Mouse (Mus musculus) hindbrain, embryonic 15.5 days (tissue): Measurements from ENCODE around the gene Tldc1. TPM values are rescaled to one million over a fixed set of nuclear protein-coding genes. Genes with fewer than 3 reads are reported as not detected.

Experiments used
- ATAC-seq: fragments of 200-750 bp; cut with Nextera tagmentation; 2 replicates; pipeline ENCODE4 v1.8.0; 2017; ENCODE audit warnings: low read depth, moderate number of reproducible peaks, moderate TSS enrichment; ENCODE audit not compliant: low FRiP score
- H3K27ac ChIP-seq: fragments of 300-500 bp; sonication (generic); replicated peaks from 2 replicates; pipeline ENCODE4 v1.5.1; 2015; ENCODE audit warnings: mild to moderate bottlenecking, inconsistent platforms
- H3K27me3 ChIP-seq: fragments of 300-500 bp; sonication (generic); 2 replicates; pipeline ENCODE4 v1.6.1; 2015; ENCODE audit warnings: control low read depth, inconsistent platforms
- H3K36me3 ChIP-seq: fragments of 300-500 bp; sonication (generic); 2 replicates; pipeline ENCODE4 v1.6.1; 2015; ENCODE audit warnings: control low read depth, inconsistent platforms
- H3K4me1 ChIP-seq: fragments of 300-500 bp; sonication (generic); replicated peaks from 2 replicates; pipeline ENCODE4 v1.6.1; 2015; ENCODE audit warnings: control low read depth, inconsistent platforms
- H3K4me2 ChIP-seq: fragments of 300-500 bp; sonication (generic); 2 replicates; pipeline ENCODE4 v1.6.1; 2015; ENCODE audit warnings: moderate library complexity, mild to moderate bottlenecking, inconsistent platforms
- H3K4me3 ChIP-seq: fragments of 300-500 bp; sonication (generic); 2 replicates; pipeline ENCODE4 v1.5.1; 2015; ENCODE audit warnings: mild to moderate bottlenecking, inconsistent platforms
- H3K9ac ChIP-seq: fragments of 300-500 bp; sonication (generic); 2 replicates; pipeline ENCODE4 v1.6.1; 2015; ENCODE audit warnings: inconsistent platforms
- H3K9me3 ChIP-seq: fragments of 300-500 bp; sonication (generic); 2 replicates; pipeline ENCODE4 v1.6.1; 2016; ENCODE audit warnings: control low read depth, inconsistent platforms
- WGBS: fragments of 180-500 bp; shearing (Covaris S2); methylation state at CpG from one replicate; pipeline ENCODE4 v1.1.7; 2015; 5-methylcytosine and 5-hydroxymethylcytosine counted together
- polyA plus RNA-seq: library from polyadenylated mRNA; unstranded; fragments of >200 nt; fragmentation: Nextera tagmentation; extraction: Ambion mirVana; gene quantifications from 2 replicates; pipeline ENCODE4 v1.2.1, GENCODE M21; 2015

Tldc1 gene
- polyA plus RNA-seq, 1 experiment from 2014 or later = 13.2 TPM

GRCm38 (mm10) chr8:119783579-119783978 lies 5.4 kb upstream of the Tldc1 start:
- Histone ChIP-seq H3K9ac (no peak overlapping the region), H3K4me2 (no peak overlapping the region), H3K4me3 (no peak overlapping the region), H3K36me3 (no peaks in the 10 kb centered on the region), H3K27me3 (no peaks in the 10 kb centered on the region), H3K4me1 (peaks cover 18% of the 10 kb centered on the region), H3K9me3 (no peaks in the 10 kb centered on the region), H3K27ac (no peak overlapping the region)
- whole genome bisulfite sequencing = 76% methylated on average over 6 of the region's 6 CpGs
- no peak for ATAC-seq

- no peak overlapping the region for H3K27ac ChIP-seq
- no peaks in the 10 kb centered on the region for H3K36me3 ChIP-seq
- 5% methylated on average over 5 of the region's 5 CpGs for WGBS
- peaks cover 22% of the 10 kb centered on the region for H3K4me1 ChIP-seq
- H3K9ac ChIP-seq = no peak overlapping the region
- H3K4me3 ChIP-seq = no peak overlapping the region
- ATAC-seq = no peak
- no peaks in the 10 kb centered on the region for H3K27me3 ChIP-seq
- H3K9me3 ChIP-seq = no peaks in the 10 kb centered on the region
- H3K4me2 ChIP-seq = no peak overlapping the region
Observed at GRCm38 (mm10) chr8:119782715-119783114, 4.5 kb upstream of the Tldc1 start.

- H3K9ac ChIP-seq = no peak overlapping the region
- H3K27ac ChIP-seq = no peak overlapping the region
- H3K27me3 ChIP-seq = no peaks in the 10 kb centered on the region
- no peaks in the 10 kb centered on the region for H3K9me3 ChIP-seq
- no peaks in the 10 kb centered on the region for H3K36me3 ChIP-seq
- no peak overlapping the region for H3K4me3 ChIP-seq
- H3K4me2 ChIP-seq = no peak overlapping the region
- no peak for ATAC-seq
- H3K4me1 ChIP-seq = peaks cover 33% of the 10 kb centered on the region
- WGBS = 74% methylated on average over 4 of the region's 4 CpGs
Observed at GRCm38 (mm10) chr8:119781086-119781840, 3.0 kb upstream of the Tldc1 start.

- H3K4me1 ChIP-seq = peaks cover 26% of the 10 kb centered on the region
- H3K4me2 ChIP-seq = no peak overlapping the region
- no peaks in the 10 kb centered on the region for H3K27me3 ChIP-seq
- ATAC-seq = no peak
- no peaks in the 10 kb centered on the region for H3K36me3 ChIP-seq
- no peak overlapping the region for H3K4me3 ChIP-seq
- 85% methylated on average over 9 of the region's 9 CpGs for WGBS
- H3K9ac ChIP-seq = no peak overlapping the region
- no peak overlapping the region for H3K27ac ChIP-seq
- H3K9me3 ChIP-seq = no peaks in the 10 kb centered on the region
Observed at GRCm38 (mm10) chr8:119780402-119781049, 2.3 kb upstream of the Tldc1 start.

GRCm38 (mm10) chr8:119779013-119779737 lies 959 bp upstream of the Tldc1 start:
- ATAC-seq = no peak
- no peaks in the 10 kb centered on the region for H3K36me3 ChIP-seq
- H3K27me3 ChIP-seq = no peaks in the 10 kb centered on the region
- H3K4me1 ChIP-seq = peaks cover 21% of the 10 kb centered on the region
- H3K4me2 ChIP-seq = peak overlapping the region; percentile 77
- H3K27ac ChIP-seq = peak overlapping the region; percentile 76
- H3K9ac ChIP-seq = peak overlapping the region; percentile 15; the same call in 1 of the 2 replicates
- WGBS = 28% methylated on average over 14 of the region's 14 CpGs
- no peaks in the 10 kb centered on the region for H3K9me3 ChIP-seq
- H3K4me3 ChIP-seq = no peak overlapping the region

GRCm38 (mm10) chr8:119777765-119778164 lies 451 bp downstream of the Tldc1 start:
- H3K4me1 ChIP-seq = peaks cover 21% of the 10 kb centered on the region
- 14% methylated on average over 7 of the region's 7 CpGs for WGBS

GRCm38 (mm10) chr8:119776668-119777245 lies 1.5 kb downstream of the Tldc1 start:
- Histone ChIP-seq H3K27ac (no peak overlapping the region), H3K4me2 (peak overlapping the region; percentile 77), H3K9ac (no peak overlapping the region), H3K36me3 (no peaks in the 10 kb centered on the region), H3K27me3 (no peaks in the 10 kb centered on the region), H3K4me3 (no peak overlapping the region), H3K4me1 (peaks cover 21% of the 10 kb centered on the region), H3K9me3 (no peaks in the 10 kb centered on the region)
- ATAC-seq = no peak
- WGBS = 91% methylated on average over 7 of the region's 7 CpGs

More at GRCm38 (mm10) chr8:119777765-119778164, 451 bp downstream of the Tldc1 start:
- H3K9ac ChIP-seq = peak overlapping the region; percentile 69
- no peaks in the 10 kb centered on the region for H3K9me3 ChIP-seq
- H3K36me3 ChIP-seq = no peaks in the 10 kb centered on the region
- H3K27me3 ChIP-seq = no peaks in the 10 kb centered on the region
- ATAC-seq = no peak
- peak overlapping the region; percentile 86 for H3K27ac ChIP-seq
- peak overlapping the region; percentile 77 for H3K4me2 ChIP-seq
- peak overlapping the region; percentile 53 for H3K4me3 ChIP-seq

GRCm38 (mm10) chr8:119765761-119766444 lies 12.3 kb downstream of the Tldc1 start:
- Histone ChIP-seq H3K9ac (no peak overlapping the region), H3K4me1 (no peaks in the 10 kb centered on the region), H3K4me3 (no peak overlapping the region), H3K4me2 (no peak overlapping the region), H3K9me3 (no peaks in the 10 kb centered on the region), H3K27ac (no peak overlapping the region), H3K36me3 (peaks cover 10% of the 10 kb centered on the region; the same call in 1 of the 2 replicates), H3K27me3 (no peaks in the 10 kb centered on the region)
- 83% methylated on average over 22 of the region's 22 CpGs for WGBS
- no peak for ATAC-seq

- Histone ChIP-seq H3K9me3 (no peaks in the 10 kb centered on the region), H3K4me1 (no peaks in the 10 kb centered on the region), H3K9ac (no peak overlapping the region), H3K27ac (no peak overlapping the region), H3K4me3 (no peak overlapping the region), H3K4me2 (no peak overlapping the region), H3K36me3 (0 out of 2 replicates have a peak, but pooled peaks cover 9% of the 10 kb centered on the region), H3K27me3 (no peaks in the 10 kb centered on the region)
- 93% methylated on average over 10 of the region's 10 CpGs for WGBS
- no peak for ATAC-seq
Observed at GRCm38 (mm10) chr8:119765311-119765710, 12.9 kb downstream of the Tldc1 start.

GRCm38 (mm10) chr8:119762226-119763220 lies 15.7 kb downstream of the Tldc1 start:
- no peaks in the 10 kb centered on the region for H3K27me3 ChIP-seq
- WGBS = 92% methylated on average over 21 of the region's 21 CpGs
- no peak overlapping the region for H3K4me2 ChIP-seq
- H3K4me1 ChIP-seq = peaks cover 5% of the 10 kb centered on the region; the same call in 1 of the 2 replicates
- H3K9me3 ChIP-seq = no peaks in the 10 kb centered on the region
- 0 out of 2 replicates have a peak, but pooled peaks cover under 1% of the 10 kb centered on the region for H3K36me3 ChIP-seq
- H3K4me3 ChIP-seq = no peak overlapping the region
- no peak for ATAC-seq
- H3K27ac ChIP-seq = no peak overlapping the region
- no peak overlapping the region for H3K9ac ChIP-seq
